Mouse (Mus musculus): ENCODE data around the gene Ptbp1.

Ptbp1 gene

GRCm38 (mm10) chr10:79853860-79854795 lies at the start of gene Ptbp1:
Ptbp1 (plus strand) TSS chr10:79854427.
- peak; percentile 99 to 100 for DNase-seq

GRCm38 (mm10) chr10:79805636-79806035 lies 48.6 kb upstream of the Ptbp1 start:
- no peak for DNase-seq

- DNase-seq, result no peak
These were observed 47.9 kb upstream of the Ptbp1 start for GRCm38 (mm10) chr10:79806331-79806730.

- no peak for DNase-seq
These were observed 47.3 kb upstream of the Ptbp1 start for GRCm38 (mm10) chr10:79806972-79807371.

GRCm38 (mm10) chr10:79807826-79808225 lies 46.4 kb upstream of the Ptbp1 start:
- DNase-seq, result peak in 1 of 2 experiments; percentile 56

- peak; percentile 44 to 64 for DNase-seq
These were observed 45.5 kb upstream of the Ptbp1 start for GRCm38 (mm10) chr10:79808728-79809127.

- peak; percentile 78 to 89 for DNase-seq
These were observed 42.2 kb upstream of the Ptbp1 start for GRCm38 (mm10) chr10:79811736-79812637.

- DNase-seq, result no peak
These were observed 39.9 kb upstream of the Ptbp1 start for GRCm38 (mm10) chr10:79814271-79814842.

GRCm38 (mm10) chr10:79815671-79816494 lies 38.3 kb upstream of the Ptbp1 start:
- no peak for DNase-seq

GRCm38 (mm10) chr10:79817111-79817510 lies 37.1 kb upstream of the Ptbp1 start:
- DNase-seq, result no peak

GRCm38 (mm10) chr10:79818225-79818624 lies 36.0 kb upstream of the Ptbp1 start:
- DNase-seq, result no peak

GRCm38 (mm10) chr10:79819606-79820005 lies 34.6 kb upstream of the Ptbp1 start:
- DNase-seq, result no peak

- DNase-seq, result no peak
These were observed 34.0 kb upstream of the Ptbp1 start for GRCm38 (mm10) chr10:79820277-79820676.

- peak in 1 of 2 experiments; percentile 56 for DNase-seq
These were observed 33.4 kb upstream of the Ptbp1 start, which contains the start of gene Misp for GRCm38 (mm10) chr10:79820782-79821181. Misp (plus strand) TSS chr10:79820989.

- DNase-seq, result no peak
These were observed 32.5 kb upstream of the Ptbp1 start for GRCm38 (mm10) chr10:79821731-79822130.

- DNase-seq, result peak; percentile 45 to 64
These were observed 31.9 kb upstream of the Ptbp1 start for GRCm38 (mm10) chr10:79822372-79822771.

GRCm38 (mm10) chr10:79823011-79823410 lies 31.2 kb upstream of the Ptbp1 start:
- no peak for DNase-seq

- DNase-seq, result no peak
These were observed 29.8 kb upstream of the Ptbp1 start for GRCm38 (mm10) chr10:79824413-79824812.

- DNase-seq, result no peak
These were observed 22.6 kb upstream of the Ptbp1 start for GRCm38 (mm10) chr10:79831583-79831982.

GRCm38 (mm10) chr10:79832026-79832785 lies 22.0 kb upstream of the Ptbp1 start:
- DNase-seq, result no peak

GRCm38 (mm10) chr10:79832786-79833181 lies 21.4 kb upstream of the Ptbp1 start:
- DNase-seq, result no peak
